Mouse (Mus musculus) heart, adult 2 months (tissue): ENCODE data around the gene Plekhm3. TPM values are rescaled to one million over a fixed set of nuclear protein-coding genes. Genes with fewer than 3 reads are reported as not detected.

Source experiments
- DNase-seq, 2 experiments: peaks; one replicate each; pipeline ENCODE4 v3.0.0; 2021
- H3K27ac ChIP-seq: fragments of 200-600 bp; 2 replicates; pipeline ENCODE4 v1.8.1; 2022
- H3K27me3 ChIP-seq: fragments of 200-500 bp; 2 replicates; pipeline ENCODE4 v1.6.1; 2012; ENCODE audit warnings: mild to moderate bottlenecking, low read length, inconsistent platforms, mixed read lengths; ENCODE audit not compliant: control insufficient read depth, insufficient read depth
- H3K36me3 ChIP-seq: fragments of 200-500 bp; 2 replicates; pipeline ENCODE4 v1.6.1; 2012; ENCODE audit warnings: low read length, inconsistent platforms; ENCODE audit not compliant: control insufficient read depth, insufficient read depth
- H3K4me1 ChIP-seq: fragments of 200-500 bp; 2 replicates; pipeline ENCODE4 v1.6.1; 2011; ENCODE audit warnings: low read length; ENCODE audit not compliant: control insufficient read depth, insufficient read depth
- H3K4me3 ChIP-seq: fragments of 200-600 bp; 2 replicates; pipeline ENCODE4 v1.8.1; 2022
- H3K79me2 ChIP-seq: fragments of 200-500 bp; replicated peaks from 2 replicates; pipeline ENCODE4 v1.6.1; 2012; ENCODE audit warnings: mild to moderate bottlenecking, inconsistent platforms, low read length, moderate library complexity, mixed read lengths; ENCODE audit not compliant: control insufficient read depth, insufficient read depth
- H3K9ac ChIP-seq: fragments of 200-500 bp; 2 replicates; pipeline ENCODE4 v1.6.1; 2012; ENCODE audit warnings: low read depth, mild to moderate bottlenecking, control low read depth, inconsistent platforms, low read length, mixed read lengths
- CTCF ChIP-seq: fragments of 200-600 bp; IDR thresholded peaks from 2 replicates; pipeline ENCODE4 v1.8.1; 2022; ENCODE audit warnings: antibody characterized with exemption, mild to moderate bottlenecking, moderate library complexity
- EP300 ChIP-seq: fragments of 200-500 bp; IDR thresholded peaks from 2 replicates; pipeline ENCODE4 v1.6.1; 2011; ENCODE audit warnings: low read depth, low read length, control low read depth; ENCODE audit not compliant: insufficient read depth
- POLR2A ChIP-seq: fragments of 200-500 bp; IDR thresholded peaks from 2 replicates; pipeline ENCODE4 v1.6.1; 2011; ENCODE audit warnings: mild to moderate bottlenecking, low read depth, low read length, control low read depth; ENCODE audit not compliant: insufficient read depth
- WGBS: fragments of 180-500 bp; shearing (Covaris S2); methylation state at CpG from one replicate; pipeline ENCODE4 v1.1.7; 2018; 5-methylcytosine and 5-hydroxymethylcytosine counted together
- intact Hi-C: fragments of 180-260 bp; cut with DNase I; formaldehyde crosslinking; loops from one replicate; pipeline ENCODE4 v1.15.1; 2025
- polyA plus RNA-seq: library from polyadenylated mRNA; depleted of rRNA; stranded (reverse); fragments of >200 nt; gene quantifications from 2 replicates; pipeline ENCODE4 v1.2.3, GENCODE M21; 2012
- total RNA-seq, 2 experiments: library from RNA; stranded (reverse); gene quantifications; 2 replicates each; pipeline ENCODE4 v1.2.3; 2021

Plekhm3 gene
- total and polyA plus RNA-seq, 3 experiments: 3.3 to 6.9 (median 6.8) TPM

DNA sequence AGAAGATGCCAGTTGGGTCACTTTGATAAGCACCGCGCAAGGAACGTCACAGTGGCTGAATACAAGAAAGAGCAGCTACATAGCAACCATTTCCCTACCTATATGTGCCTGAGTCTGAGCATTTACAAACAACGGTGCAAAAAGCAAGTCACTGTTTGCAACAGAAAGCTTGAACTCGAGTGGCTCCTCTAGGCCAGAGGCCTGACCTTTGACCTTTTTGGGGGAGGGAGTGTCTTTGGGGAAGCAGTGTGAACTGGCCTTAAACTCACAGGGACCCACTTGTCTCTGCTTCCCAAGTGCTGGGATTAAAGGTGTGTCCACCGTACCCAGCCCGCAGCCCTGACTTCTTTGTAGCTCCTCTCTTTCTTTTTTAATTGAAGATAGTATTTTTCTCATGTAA, 203.0 kb downstream of the Plekhm3 start:
- Histone ChIP-seq H3K36me3 (no peaks in the 10 kb centered on the region), H3K27me3 (no peaks in the 10 kb centered on the region), H3K4me3 (no peak overlapping the region), H3K4me1 (peaks cover 2% of the 10 kb centered on the region; the same call in 1 of the 2 replicates), H3K27ac (no peak overlapping the region), H3K79me2 (no peaks in the 10 kb centered on the region), H3K9ac (no peak overlapping the region)
- TF ChIP-seq EP300: no peak
- TF ChIP-seq CTCF: no peak
- TF ChIP-seq POLR2A: no peak
- DNase-seq: peak in 1 of 2 experiments; percentile 17
- intact Hi-C loops: no loop called here
- 73% methylated on average over 7 of the region's 7 CpGs for WGBS

DNA sequence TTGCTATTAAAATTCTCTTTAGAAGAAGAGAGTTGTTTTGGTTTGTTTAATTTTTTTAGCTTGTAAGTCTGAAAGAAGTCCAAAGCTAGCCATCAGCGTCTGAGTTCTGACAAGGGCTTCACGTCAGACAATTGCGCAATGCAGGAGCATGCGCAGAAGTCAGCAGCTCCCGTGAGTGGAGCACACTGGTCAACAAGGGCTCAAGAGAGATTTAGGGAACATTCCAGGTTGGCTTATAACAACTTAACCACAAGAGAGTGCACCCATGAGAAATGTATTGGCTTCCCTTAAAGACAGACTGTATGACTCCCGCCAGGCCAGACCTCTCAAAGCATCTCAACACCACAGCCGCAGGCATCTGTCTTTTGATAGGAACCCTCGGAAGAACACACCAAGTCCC, 203.5 kb downstream of the Plekhm3 start:
- intact Hi-C loops: no loop called here
- TF ChIP-seq POLR2A (0 out of 2 replicates have a peak, but pooled peaks have one; percentile 30), CTCF (no peak)
- WGBS: 67% methylated on average over 8 of the region's 8 CpGs
- no peaks in the 10 kb centered on the region for H3K79me2 ChIP-seq
- H3K4me3 ChIP-seq: no peak overlapping the region
- H3K36me3 ChIP-seq: no peaks in the 10 kb centered on the region
- H3K9ac ChIP-seq: no peak overlapping the region
- peak; percentile 69 to 76 for DNase-seq
- H3K27ac ChIP-seq: no peak overlapping the region
- no peaks in the 10 kb centered on the region for H3K27me3 ChIP-seq
- peaks cover 2% of the 10 kb centered on the region; the same call in 1 of the 2 replicates for H3K4me1 ChIP-seq

DNA sequence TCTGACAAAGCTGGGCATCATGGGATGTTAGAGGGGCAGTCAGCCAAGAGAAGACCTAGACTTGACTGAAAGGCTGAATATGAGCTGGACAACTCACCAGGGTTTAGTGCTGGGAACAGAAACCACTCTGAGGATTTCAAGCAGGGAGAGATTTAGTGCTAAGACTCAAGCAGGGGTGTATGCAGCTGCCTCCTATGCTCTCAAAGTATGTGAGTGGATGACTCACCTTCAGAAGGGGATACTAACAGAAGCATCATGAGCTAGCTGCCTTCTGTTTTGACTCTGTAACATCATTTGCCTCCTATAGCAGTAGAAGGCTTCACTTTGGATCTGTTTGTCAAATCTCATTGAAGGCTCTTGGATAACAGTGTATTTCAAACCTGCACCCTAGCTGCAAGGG, 212.0 kb downstream of the Plekhm3 start:
- Histone ChIP-seq H3K79me2 (no peaks in the 10 kb centered on the region), H3K36me3 (no peaks in the 10 kb centered on the region), H3K4me3 (no peak overlapping the region), H3K9ac (no peak overlapping the region), H3K27ac (no peak overlapping the region), H3K4me1 (no peaks in the 10 kb centered on the region), H3K27me3 (no peaks in the 10 kb centered on the region)
- TF ChIP-seq CTCF (no peak), EP300 (no peak), POLR2A (no peak)
- DNase-seq: no peak
- intact Hi-C loops: no loop called here

DNA sequence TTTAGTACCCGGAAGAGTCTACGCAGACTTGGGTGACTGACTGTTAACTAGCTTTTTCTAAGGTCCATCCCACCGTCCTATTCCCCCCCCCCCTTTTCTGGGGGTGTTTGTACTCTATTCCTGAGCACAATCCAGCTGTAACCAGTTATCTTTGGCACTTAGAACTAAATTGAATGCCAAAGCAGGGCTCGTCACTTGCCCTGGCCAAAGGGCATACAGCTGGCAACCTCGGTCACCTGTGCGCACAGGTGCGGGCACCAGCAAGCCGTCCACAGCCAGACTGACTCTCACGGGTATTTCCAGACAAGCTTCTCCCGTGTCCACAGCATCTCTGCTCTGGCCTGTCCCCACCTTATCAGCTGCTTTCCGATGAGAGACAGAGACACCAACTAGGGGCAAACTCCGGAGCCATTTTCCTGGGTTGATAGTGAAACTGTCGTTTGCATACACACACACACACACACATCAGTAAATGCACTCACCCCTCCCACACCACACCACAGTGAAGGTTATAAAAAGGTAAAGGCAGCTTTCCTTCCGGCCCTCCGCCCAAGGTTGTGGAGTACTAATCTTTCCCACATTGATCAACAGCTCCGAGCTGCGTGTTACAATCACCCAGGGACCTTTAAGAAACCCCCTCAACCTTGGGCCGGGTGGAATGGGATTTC, 213.7 kb downstream of the Plekhm3 start:
- Histone ChIP-seq H3K4me1 (0 out of 2 replicates have a peak, but pooled peaks cover 2% of the 10 kb centered on the region), H3K36me3 (no peaks in the 10 kb centered on the region), H3K9ac (no peak overlapping the region), H3K27me3 (no peaks in the 10 kb centered on the region), H3K4me3 (no peak overlapping the region), H3K27ac (no peak overlapping the region), H3K79me2 (no peaks in the 10 kb centered on the region)
- intact Hi-C loops: no loop called here
- TF ChIP-seq CTCF: no peak
- no peak for TF ChIP-seq EP300
- TF ChIP-seq POLR2A: no peak
- 65% methylated on average over 18 of the region's 18 CpGs for WGBS
- no peak for DNase-seq

DNA sequence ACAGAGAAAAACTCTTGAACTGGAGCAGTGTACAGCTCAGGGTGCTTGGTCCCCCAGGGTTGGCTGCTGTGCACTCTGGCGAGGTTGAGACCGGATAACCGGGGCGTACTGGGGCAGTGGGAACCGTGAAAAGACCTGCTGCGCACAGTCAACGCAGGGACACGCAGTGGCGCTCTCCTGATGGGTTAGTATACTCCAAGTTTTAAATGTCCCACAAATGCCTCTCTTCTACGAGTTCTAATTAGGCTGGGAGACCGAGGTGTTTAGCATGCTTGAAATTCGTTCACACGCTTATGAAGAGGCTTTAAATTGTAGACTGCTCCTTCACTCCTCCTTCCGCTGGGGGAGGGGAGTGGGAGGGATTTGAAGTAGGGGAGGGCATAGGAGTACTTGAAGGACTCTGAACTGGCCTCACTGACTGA, 218.0 kb downstream of the Plekhm3 start:
- Histone ChIP-seq H3K9ac (peak overlapping the region; percentile 64), H3K79me2 (no peaks in the 10 kb centered on the region), H3K27me3 (no peaks in the 10 kb centered on the region), H3K27ac (peak overlapping the region; percentile 74), H3K4me3 (peak overlapping the region; percentile 62), H3K4me1 (peaks cover 2% of the 10 kb centered on the region; the same call in 1 of the 2 replicates), H3K36me3 (no peaks in the 10 kb centered on the region)
- TF ChIP-seq EP300 (no peak), CTCF (peak; percentile 36), POLR2A (no peak)
- peak; percentile 54 to 59 for DNase-seq
- intact Hi-C loops: loop anchor here (1.0 to 10.0 kb wide), 3 partner anchors 54 to 446 kb away; partner anchors contain the start of genes Idh1 and Pikfyve
- WGBS: under 1% methylated on average over 14 of the region's 14 CpGs

DNA sequence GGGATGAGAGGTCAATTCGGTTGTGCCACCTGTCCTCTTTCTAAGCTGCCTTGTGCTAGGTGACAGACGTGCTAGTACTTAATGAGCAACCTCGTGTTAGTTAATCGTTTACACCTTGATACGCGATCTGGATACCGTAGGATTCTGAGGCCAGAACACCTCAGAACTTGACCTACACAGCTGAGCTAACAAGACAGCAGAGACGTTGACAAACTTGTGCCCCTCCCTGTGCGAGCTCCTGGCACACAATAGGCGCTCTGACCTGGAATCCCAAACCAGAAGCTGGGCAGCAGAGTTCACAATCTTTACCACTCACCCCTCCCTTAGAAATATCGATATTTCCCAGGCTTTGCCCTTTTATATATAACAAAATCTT, 218.5 kb downstream of the Plekhm3 start:
- intact Hi-C loops: loop anchor here (5.0 to 10.0 kb wide), 2 partner anchors 54 to 447 kb away; partner anchors contain the start of genes Idh1 and Pikfyve
- TF ChIP-seq EP300 (no peak), CTCF (no peak)
- no peak for DNase-seq

More for the DNA sequence above, 218.5 kb downstream of the Plekhm3 start:
- WGBS: 0% methylated on average over 11 of the region's 11 CpGs
- H3K36me3 ChIP-seq: no peaks in the 10 kb centered on the region
- peaks cover 2% of the 10 kb centered on the region; the same call in 1 of the 2 replicates for H3K4me1 ChIP-seq
- H3K79me2 ChIP-seq: no peaks in the 10 kb centered on the region
- peak overlapping the region; percentile 31 for H3K9ac ChIP-seq
- H3K27ac ChIP-seq: peak overlapping the region; percentile 74
- H3K27me3 ChIP-seq: no peaks in the 10 kb centered on the region
- peak overlapping the region; percentile 62 for H3K4me3 ChIP-seq
